Mouse (Mus musculus) T-cell, adult 66 days (primary cell): ENCODE results near the gene Ptpru. TPM values are rescaled to one million over a fixed set of nuclear protein-coding genes. Genes with fewer than 3 reads are reported as not detected.

Source experiments
- total RNA-seq, 2 experiments: library from RNA; stranded (reverse); gene quantifications; 3 replicates in 1 of 2; 4 replicates in 1 of 2; pipeline ENCODE4 v1.2.4; 2023

The Ptpru gene
- not detected for total RNA-seq

DNA sequence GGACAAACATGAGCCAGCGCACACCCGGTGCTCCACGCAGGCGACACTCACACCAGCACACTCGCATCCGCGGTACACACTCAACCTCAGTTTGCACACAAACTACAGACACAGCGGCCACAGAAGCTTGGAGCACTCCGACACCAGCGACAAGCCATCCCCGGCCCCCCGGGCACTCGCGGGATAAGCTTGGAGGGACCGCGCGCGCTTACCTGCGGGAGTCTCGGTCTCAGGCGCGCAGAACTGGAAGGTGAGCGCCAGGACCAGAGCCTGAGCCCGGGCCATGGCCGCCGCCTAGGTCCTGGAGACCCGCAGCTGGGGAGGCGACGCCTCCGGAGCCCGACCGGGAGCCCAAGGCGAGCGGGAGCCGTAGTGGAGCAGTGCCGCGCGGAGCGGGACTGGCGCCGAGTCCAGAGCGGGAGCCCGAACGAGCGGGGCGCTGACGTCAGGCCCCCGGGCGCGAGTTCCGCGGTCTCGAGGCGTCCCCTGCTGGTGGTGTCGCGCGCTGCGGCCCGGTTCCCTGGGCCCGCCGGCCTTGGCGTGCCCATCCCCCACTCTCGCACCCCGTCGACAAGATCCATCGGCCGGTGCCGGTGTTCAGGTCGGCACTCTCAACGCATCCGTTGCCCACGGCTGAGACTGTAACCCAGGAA is at the start of gene Ptpru:
Gene Ptpru, minus strand, starts transcription at position 417 of the 653 bp plus-strand sequence.

DNA sequence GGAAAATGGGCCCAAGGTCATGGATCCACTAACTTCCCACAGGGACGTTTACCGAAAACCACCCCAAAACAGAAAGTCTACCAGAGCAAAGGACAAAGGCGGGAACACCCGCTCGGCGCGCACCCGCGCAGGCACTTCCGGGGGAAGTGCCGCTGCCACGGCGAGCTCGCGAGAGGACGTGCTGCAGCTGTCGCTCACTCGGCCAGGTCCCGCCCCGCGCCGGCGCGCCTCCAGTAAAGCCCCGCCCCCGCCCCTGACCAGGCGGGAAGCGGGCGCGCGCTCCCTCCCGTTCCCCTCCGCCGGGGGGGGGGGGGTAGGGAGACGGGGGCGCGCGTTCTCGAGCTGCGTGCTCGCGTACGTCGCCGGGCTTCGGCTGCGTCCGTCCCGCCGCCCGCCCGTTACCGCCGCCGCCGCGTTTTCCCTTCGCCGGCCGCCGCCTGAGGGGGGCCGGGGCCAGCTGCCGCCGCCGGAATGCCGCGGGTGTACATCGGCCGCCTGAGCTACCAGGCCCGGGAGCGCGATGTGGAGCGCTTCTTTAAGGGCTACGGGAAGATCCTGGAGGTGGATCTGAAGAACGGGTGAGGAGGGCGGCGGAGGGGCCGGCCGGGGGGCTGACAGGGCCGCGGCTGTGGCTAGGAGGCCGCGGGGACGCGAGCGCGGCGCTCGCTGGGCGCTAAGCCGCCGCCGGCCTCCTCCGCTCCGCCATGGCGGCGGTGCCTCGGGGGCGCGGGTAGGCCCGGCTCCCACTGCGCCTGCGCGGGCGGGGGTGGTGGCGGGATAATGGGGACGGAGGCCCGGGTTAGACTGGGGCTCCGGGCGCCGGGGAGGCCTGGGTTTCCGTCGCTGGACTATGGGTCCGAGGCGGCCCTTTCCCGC is 35.4 kb upstream of the Ptpru start, which contains the start of gene Srsf4:
Gene Srsf4, plus strand, starts transcription at position 325 of the 876 bp plus-strand sequence.

DNA sequence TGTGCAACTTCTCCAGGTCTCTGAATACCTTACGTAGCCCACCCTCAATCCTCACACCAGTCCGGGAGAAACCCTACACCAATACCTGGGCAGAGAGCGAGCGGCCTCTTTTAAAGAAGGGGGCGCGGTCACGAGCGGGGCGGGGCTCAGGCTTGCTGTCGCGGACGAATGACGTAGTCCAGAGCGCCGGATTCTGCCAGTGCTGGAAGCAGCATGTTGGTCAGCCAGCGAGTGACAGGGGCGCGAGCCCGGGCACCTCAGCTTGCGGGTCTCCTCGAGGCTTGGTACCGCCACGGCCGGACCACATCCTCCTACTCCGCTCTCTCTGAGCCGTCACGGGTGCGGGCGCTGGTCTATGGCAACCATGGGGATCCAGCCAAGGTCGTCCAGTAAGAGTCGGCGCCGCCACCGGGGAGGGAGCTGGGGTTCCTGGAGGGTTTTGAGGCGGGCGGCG is 5.2 kb upstream of the Ptpru start, which contains the start of gene Mecr:
Gene Mecr, plus strand, starts transcription at position 181 of the 454 bp plus-strand sequence.

Other genes with a start within 250 kb of the Ptpru start
- 10 to 100 TPM; 25.1 to 25.9 TPM for gene Mecr, start 5.2 kb upstream of the Ptpru start, total RNA-seq
- 10 to 100 TPM; 89.8 to 98.1 TPM for gene Srsf4, start 35.3 kb upstream of the Ptpru start, total RNA-seq
- gene Tmem200b, start 83.5 kb upstream of the Ptpru start, total RNA-seq: not detected
- gene Gm10300, start 236.4 kb upstream of the Ptpru start, total RNA-seq: under 1 TPM; 0.24 to 0.61 TPM
- 100 to 1,000 TPM; 135 to 145 TPM for gene Epb41, start 237.0 kb upstream of the Ptpru start, total RNA-seq